Mouse (Mus musculus): ENCODE data around the gene Rrp7a. TPM values are rescaled to one million over a fixed set of nuclear protein-coding genes. Genes with fewer than 3 reads are reported as not detected.

Rrp7a gene
- polyA plus RNA-seq, 1 experiment from 2014 or later = 66.2 TPM

DNA sequence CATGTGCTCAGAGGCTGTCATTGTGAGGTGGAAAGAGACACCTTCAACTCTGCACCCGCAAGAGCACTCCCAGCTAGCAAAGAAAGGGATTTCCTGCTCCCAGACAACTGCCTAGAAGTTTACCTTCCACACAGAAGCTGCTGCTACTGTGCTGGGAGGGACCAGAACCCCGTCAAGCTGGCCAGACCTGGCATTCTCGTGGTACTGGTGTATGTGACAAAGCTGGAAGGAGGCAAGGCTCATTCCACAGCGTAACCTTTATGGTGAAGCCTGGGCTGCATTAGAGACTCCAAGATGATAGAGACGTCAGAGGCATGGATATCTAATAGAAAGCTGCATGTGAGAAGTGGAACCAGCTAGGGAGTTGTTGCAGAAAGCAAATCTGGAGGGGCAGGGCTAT, 2.0 kb upstream of the Rrp7a start:
- no peak overlapping the region for H3K4me3 ChIP-seq (ENCODE audit: low read length)
- H3K4me1 ChIP-seq (replicated peaks; ENCODE audit: control insufficient read depth, insufficient read depth, low read length) = peaks cover 4% of the 10 kb centered on the region
- H3K9ac ChIP-seq (ENCODE audit: low read length) = no peak overlapping the region
- H3K27ac ChIP-seq (ENCODE audit: low read length) = no peak overlapping the region
- H3K9me3 ChIP-seq (ENCODE audit: control insufficient read depth, low read length) = no peaks in the 10 kb centered on the region
- H3K4me2 ChIP-seq (ENCODE audit: low read depth, low read length) = no peak overlapping the region
- no peaks in the 10 kb centered on the region for H3K27me3 ChIP-seq (ENCODE audit: control insufficient read depth, insufficient read depth, low read depth, low read length)
- WGBS = 57% methylated on average over 5 of the region's 5 CpGs
- H3K36me3 ChIP-seq (ENCODE audit: control insufficient read depth, insufficient read depth, low read length) = peaks cover 33% of the 10 kb centered on the region
- ATAC-seq (ENCODE audit: low read depth) = no peak

- peak overlapping the region; percentile 78 for H3K4me2 ChIP-seq (ENCODE audit: low read depth, low read length)
- H3K9ac ChIP-seq (ENCODE audit: low read length) = peak overlapping the region; percentile 72
- peak overlapping the region; percentile 87 for H3K4me3 ChIP-seq (ENCODE audit: low read length)
- no peaks in the 10 kb centered on the region for H3K9me3 ChIP-seq (ENCODE audit: control insufficient read depth, low read length)
- peak; percentile 59 for ATAC-seq (ENCODE audit: low read depth)
- peak overlapping the region; percentile 70 for H3K27ac ChIP-seq (ENCODE audit: low read length)
- H3K27me3 ChIP-seq (ENCODE audit: control insufficient read depth, insufficient read depth, low read depth, low read length) = no peaks in the 10 kb centered on the region
- peaks cover 4% of the 10 kb centered on the region for H3K4me1 ChIP-seq (replicated peaks; ENCODE audit: control insufficient read depth, insufficient read depth, low read length)
- WGBS = 2% methylated on average over 40 of the region's 43 CpGs
- peaks cover 24% of the 10 kb centered on the region for H3K36me3 ChIP-seq (ENCODE audit: control insufficient read depth, insufficient read depth, low read length)
Observed at GRCm38 (mm10) chr15:83121709-83122565, 664 bp downstream of the Rrp7a start.

DNA sequence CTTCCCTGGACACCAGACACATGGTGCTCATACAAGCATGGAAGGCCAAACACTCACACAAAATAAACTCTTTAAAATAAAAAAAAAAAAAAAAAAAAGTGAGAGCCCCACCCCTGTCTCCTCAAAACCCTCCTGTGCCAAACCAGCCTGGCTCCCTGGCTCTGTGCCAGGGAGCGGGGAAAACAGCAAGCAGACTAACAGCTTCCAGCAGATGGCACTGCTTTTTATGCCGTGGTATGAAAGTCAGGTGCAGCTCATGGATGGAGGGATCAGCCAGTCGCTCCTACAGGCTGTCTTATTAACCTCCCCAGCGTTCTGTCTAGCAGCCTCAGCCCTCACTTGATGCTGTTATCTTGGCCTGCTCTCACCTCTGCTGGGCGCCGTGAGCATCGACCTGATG, 4.2 kb downstream of the Rrp7a start:
- no peaks in the 10 kb centered on the region for H3K9me3 ChIP-seq (ENCODE audit: control insufficient read depth, low read length)
- 48% methylated on average over 7 of the region's 7 CpGs for WGBS
- H3K27me3 ChIP-seq (ENCODE audit: control insufficient read depth, insufficient read depth, low read depth, low read length) = no peaks in the 10 kb centered on the region
- peaks cover 4% of the 10 kb centered on the region for H3K4me1 ChIP-seq (replicated peaks; ENCODE audit: control insufficient read depth, insufficient read depth, low read length)
- no peak overlapping the region for H3K9ac ChIP-seq (ENCODE audit: low read length)
- H3K4me2 ChIP-seq (ENCODE audit: low read depth, low read length) = no peak overlapping the region
- no peak overlapping the region for H3K4me3 ChIP-seq (ENCODE audit: low read length)
- no peak for ATAC-seq (ENCODE audit: low read depth)
- H3K27ac ChIP-seq (ENCODE audit: low read length) = no peak overlapping the region
- H3K36me3 ChIP-seq (ENCODE audit: control insufficient read depth, insufficient read depth, low read length) = peaks cover 16% of the 10 kb centered on the region

GRCm38 (mm10) chr15:83115071-83115470, 7.5 kb downstream of the Rrp7a start:
- no peak for ATAC-seq (ENCODE audit: low read depth)
- Histone ChIP-seq H3K4me2 (ENCODE audit: low read depth, low read length) (no peak overlapping the region), H3K9me3 (ENCODE audit: control insufficient read depth, low read length) (no peaks in the 10 kb centered on the region), H3K4me1 (replicated peaks; ENCODE audit: control insufficient read depth, insufficient read depth, low read length) (peaks cover 6% of the 10 kb centered on the region; the same call in 1 of the 2 replicates), H3K36me3 (ENCODE audit: control insufficient read depth, insufficient read depth, low read length) (peaks cover 16% of the 10 kb centered on the region), H3K27me3 (ENCODE audit: control insufficient read depth, insufficient read depth, low read depth, low read length) (no peaks in the 10 kb centered on the region), H3K27ac (ENCODE audit: low read length) (no peak overlapping the region), H3K4me3 (ENCODE audit: low read length) (no peak overlapping the region), H3K9ac (ENCODE audit: low read length) (no peak overlapping the region)
- WGBS = 82% methylated on average over 6 of the region's 6 CpGs

DNA sequence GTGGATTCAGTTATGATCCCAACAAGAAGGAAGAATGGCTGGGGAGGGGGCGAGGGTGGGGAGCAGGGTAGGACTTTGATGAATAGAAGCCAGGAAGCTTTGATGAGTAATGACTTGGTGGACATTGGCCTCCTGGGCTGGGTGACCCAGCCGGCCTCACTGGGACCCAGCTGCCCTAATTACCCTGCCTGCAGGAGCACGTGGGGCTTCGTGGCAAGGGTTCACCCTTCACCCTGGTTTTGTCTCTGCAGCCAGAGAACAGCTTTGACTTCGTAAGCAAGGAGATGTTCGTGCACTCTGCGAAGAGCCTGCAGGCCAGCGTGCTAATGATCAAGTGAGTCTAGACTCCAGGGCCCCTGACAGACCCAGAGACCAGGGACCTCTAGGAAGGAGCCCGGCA, 8.5 kb downstream of the Rrp7a start:
- H3K36me3 ChIP-seq (ENCODE audit: control insufficient read depth, insufficient read depth, low read length) = peaks cover 16% of the 10 kb centered on the region
- no peak for ATAC-seq (ENCODE audit: low read depth)
- 76% methylated on average over 9 of the region's 9 CpGs for WGBS

DNA sequence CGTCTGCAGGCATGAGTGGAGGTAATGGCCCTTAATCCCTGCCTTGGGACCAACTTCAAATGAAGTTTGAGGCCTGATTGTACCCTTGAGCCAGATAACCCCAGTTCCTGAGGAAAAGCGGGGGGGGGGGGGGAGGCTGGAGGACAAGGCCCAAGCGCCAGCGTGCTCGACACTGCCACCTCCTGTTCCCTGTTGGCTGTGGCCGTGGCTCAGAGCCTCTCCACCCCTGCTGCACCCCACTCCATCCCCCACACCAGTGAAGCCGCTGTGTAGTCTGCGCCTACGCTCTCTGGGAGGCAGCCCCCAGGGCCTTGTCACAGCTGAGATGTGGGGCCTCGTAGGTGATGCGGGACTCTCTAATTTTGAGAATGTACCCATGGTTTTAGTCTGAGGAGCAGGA, 9.7 kb downstream of the Rrp7a start:
- no peak overlapping the region for H3K4me3 ChIP-seq (ENCODE audit: low read length)
- H3K4me2 ChIP-seq (ENCODE audit: low read depth, low read length) = no peak overlapping the region
- H3K36me3 ChIP-seq (ENCODE audit: control insufficient read depth, insufficient read depth, low read length) = peaks cover 13% of the 10 kb centered on the region
- H3K27me3 ChIP-seq (ENCODE audit: control insufficient read depth, insufficient read depth, low read depth, low read length) = no peaks in the 10 kb centered on the region
- 5% methylated on average over 11 of the region's 11 CpGs for WGBS
- peaks cover 6% of the 10 kb centered on the region; the same call in 1 of the 2 replicates for H3K4me1 ChIP-seq (replicated peaks; ENCODE audit: control insufficient read depth, insufficient read depth, low read length)
- H3K9ac ChIP-seq (ENCODE audit: low read length) = no peak overlapping the region
- ATAC-seq (ENCODE audit: low read depth) = peak; percentile 77
- no peaks in the 10 kb centered on the region for H3K9me3 ChIP-seq (ENCODE audit: control insufficient read depth, low read length)
- no peak overlapping the region for H3K27ac ChIP-seq (ENCODE audit: low read length)

More for the DNA sequence above, 8.5 kb downstream of the Rrp7a start:
- no peak overlapping the region for H3K4me3 ChIP-seq (ENCODE audit: low read length)
- no peak overlapping the region for H3K4me2 ChIP-seq (ENCODE audit: low read depth, low read length)
- no peaks in the 10 kb centered on the region for H3K9me3 ChIP-seq (ENCODE audit: control insufficient read depth, low read length)
- H3K9ac ChIP-seq (ENCODE audit: low read length) = no peak overlapping the region
- no peak overlapping the region for H3K27ac ChIP-seq (ENCODE audit: low read length)
- H3K27me3 ChIP-seq (ENCODE audit: control insufficient read depth, insufficient read depth, low read depth, low read length) = no peaks in the 10 kb centered on the region
- H3K4me1 ChIP-seq (replicated peaks; ENCODE audit: control insufficient read depth, insufficient read depth, low read length) = peaks cover 6% of the 10 kb centered on the region; the same call in 1 of the 2 replicates

DNA sequence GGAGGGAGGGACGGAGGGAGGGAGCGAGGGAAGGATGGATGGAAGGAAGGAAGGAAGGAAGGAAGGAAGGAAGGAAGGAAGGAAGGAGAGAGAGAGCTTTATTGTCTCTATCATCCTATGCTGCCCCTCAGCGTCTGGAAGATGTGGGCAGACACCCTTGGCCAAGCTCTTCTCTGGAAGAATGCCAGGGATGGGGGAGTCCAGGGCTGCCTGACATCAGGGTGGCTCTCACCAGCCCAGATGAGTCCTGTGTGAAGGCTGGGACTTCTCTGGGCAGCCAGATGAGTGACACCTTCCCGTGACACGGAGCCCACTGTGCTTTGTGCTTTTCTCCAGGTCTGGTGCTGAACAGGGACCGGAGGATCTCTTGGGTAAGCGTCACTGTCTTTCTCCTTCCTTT, 10.7 kb downstream of the Rrp7a start:
- H3K9ac ChIP-seq (ENCODE audit: low read length) = no peak overlapping the region
- WGBS = 83% methylated on average over 7 of the region's 7 CpGs
- H3K4me1 ChIP-seq (replicated peaks; ENCODE audit: control insufficient read depth, insufficient read depth, low read length) = peaks cover 6% of the 10 kb centered on the region; the same call in 1 of the 2 replicates
- H3K27ac ChIP-seq (ENCODE audit: low read length) = no peak overlapping the region
- H3K4me2 ChIP-seq (ENCODE audit: low read depth, low read length) = no peak overlapping the region
- no peak for ATAC-seq (ENCODE audit: low read depth)
- H3K4me3 ChIP-seq (ENCODE audit: low read length) = no peak overlapping the region
- H3K9me3 ChIP-seq (ENCODE audit: control insufficient read depth, low read length) = no peaks in the 10 kb centered on the region
- H3K27me3 ChIP-seq (ENCODE audit: control insufficient read depth, insufficient read depth, low read depth, low read length) = no peaks in the 10 kb centered on the region
- H3K36me3 ChIP-seq (ENCODE audit: control insufficient read depth, insufficient read depth, low read length) = peaks cover 8% of the 10 kb centered on the region

DNA sequence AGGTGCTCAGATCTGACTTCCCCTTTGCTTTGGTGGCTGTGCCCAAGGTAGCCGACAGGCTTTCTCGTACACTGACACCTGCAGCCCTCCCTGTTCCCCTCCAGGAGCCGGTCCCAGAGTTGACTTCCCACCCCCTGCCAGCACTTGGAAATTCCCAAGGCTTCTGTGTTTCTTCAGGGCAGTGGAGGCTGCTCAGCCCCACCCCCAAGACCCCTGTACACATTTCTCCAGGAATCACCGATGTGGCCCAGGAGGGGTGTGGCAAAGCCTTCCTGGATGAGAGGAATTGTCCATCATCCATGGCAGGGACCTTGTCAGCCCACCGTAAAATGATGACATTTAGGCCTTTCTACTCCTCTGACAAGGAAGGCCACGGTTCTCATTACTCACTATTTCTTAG, 11.3 kb downstream of the Rrp7a start:
- Histone ChIP-seq H3K4me2 (ENCODE audit: low read depth, low read length) (no peak overlapping the region), H3K4me1 (replicated peaks; ENCODE audit: control insufficient read depth, insufficient read depth, low read length) (peaks cover 6% of the 10 kb centered on the region; the same call in 1 of the 2 replicates), H3K27me3 (ENCODE audit: control insufficient read depth, insufficient read depth, low read depth, low read length) (no peaks in the 10 kb centered on the region), H3K9me3 (ENCODE audit: control insufficient read depth, low read length) (no peaks in the 10 kb centered on the region), H3K27ac (ENCODE audit: low read length) (no peak overlapping the region), H3K36me3 (ENCODE audit: control insufficient read depth, insufficient read depth, low read length) (peaks cover 5% of the 10 kb centered on the region), H3K4me3 (ENCODE audit: low read length) (no peak overlapping the region), H3K9ac (ENCODE audit: low read length) (no peak overlapping the region)
- ATAC-seq (ENCODE audit: low read depth) = no peak
- WGBS = 49% methylated on average over 6 of the region's 6 CpGs

DNA sequence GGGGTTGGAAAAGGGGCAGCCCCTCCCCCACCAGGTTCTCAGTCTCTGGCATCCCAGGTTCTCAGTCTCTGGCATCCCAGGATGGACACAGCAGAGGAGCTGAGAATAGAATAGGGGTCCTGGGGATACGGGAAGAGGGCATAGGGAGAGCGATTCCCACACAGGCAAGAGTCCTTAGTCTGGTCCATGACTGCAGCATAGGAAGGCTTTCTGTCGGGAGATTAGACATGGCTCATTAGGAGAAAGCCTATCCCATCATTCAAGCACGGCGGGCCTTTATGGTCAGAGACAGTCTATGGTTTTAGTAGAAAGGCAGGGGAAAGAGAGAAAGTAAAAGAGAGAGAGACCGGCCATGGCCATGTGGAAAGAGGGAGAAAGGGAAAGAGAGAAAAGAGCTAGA, 14.8 kb downstream of the Rrp7a start:
- no peak for ATAC-seq (ENCODE audit: low read depth)
- no peak overlapping the region for H3K9ac ChIP-seq (ENCODE audit: low read length)
- WGBS = 72% methylated on average over 6 of the region's 6 CpGs

More for the DNA sequence above, 14.8 kb downstream of the Rrp7a start:
- Histone ChIP-seq H3K4me2 (ENCODE audit: low read depth, low read length) (no peak overlapping the region), H3K27ac (ENCODE audit: low read length) (no peak overlapping the region), H3K4me1 (replicated peaks; ENCODE audit: control insufficient read depth, insufficient read depth, low read length) (peaks cover 3% of the 10 kb centered on the region; the same call in 1 of the 2 replicates), H3K27me3 (ENCODE audit: control insufficient read depth, insufficient read depth, low read depth, low read length) (no peaks in the 10 kb centered on the region), H3K9me3 (ENCODE audit: control insufficient read depth, low read length) (no peaks in the 10 kb centered on the region), H3K36me3 (ENCODE audit: control insufficient read depth, insufficient read depth, low read length) (no peaks in the 10 kb centered on the region), H3K4me3 (ENCODE audit: low read length) (no peak overlapping the region)
